Mouse (Mus musculus): ENCODE data around the gene Pde4a. TPM values are rescaled to one million over a fixed set of nuclear protein-coding genes. Genes with fewer than 3 reads are reported as not detected.
A peak's percentile ranks its signal among the peaks of the same experiment; 100 is the strongest.

Gene Pde4a
- total RNA-seq (2021): 10 to 100 TPM; 45.0 to 52.4 TPM
- long read RNA-seq, experiment 1, transcript Pde4a-203 (15 exons, 2,962 nt): major isoform, 25 of 34 reads
- long read RNA-seq, experiment 1, partial matches to known transcripts: 7 of 34 reads
- long read RNA-seq, experiment 1, other reads (novel, unspliced or antisense): 2 of 34 reads
- long read RNA-seq, experiment 2, transcript Pde4a-203 (15 exons, 2,962 nt): major isoform, 10 of 22 reads
- long read RNA-seq, experiment 2, partial matches to known transcripts: 5 of 22 reads
- long read RNA-seq, experiment 2, other reads (novel, unspliced or antisense): 7 of 22 reads

GRCm38 (mm10) chr9:21165041-21165951 lies at the start of gene Pde4a:
Pde4a (plus strand) TSS chr9:21165714.
- DNase-seq (ENCODE audit: low spot score): no peak

DNA sequence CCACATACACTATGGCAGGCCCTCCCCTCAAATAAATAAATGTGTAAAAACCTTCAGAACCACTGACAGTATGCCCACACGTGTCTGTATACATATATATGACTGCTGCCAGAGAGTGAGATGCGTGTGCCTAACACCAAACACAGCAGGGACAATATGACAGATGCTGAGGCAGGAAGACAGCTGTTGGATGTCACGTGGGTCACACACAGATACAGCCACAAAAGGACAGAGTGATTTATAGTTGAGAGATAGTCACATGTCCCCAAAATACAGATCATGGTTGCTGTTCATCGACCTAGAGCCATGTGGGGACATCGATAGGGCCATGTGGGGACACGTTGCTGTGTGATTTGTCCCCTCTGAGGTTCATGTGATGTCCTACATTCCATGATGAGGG lies 48.4 kb upstream of the Pde4a start:
- DNase-seq (ENCODE audit: low spot score): no peak

GRCm38 (mm10) chr9:21121483-21121882 lies 44.0 kb upstream of the Pde4a start:
- no peak for DNase-seq (ENCODE audit: low spot score)

GRCm38 (mm10) chr9:21124837-21125236 lies 40.7 kb upstream of the Pde4a start:
- no peak for DNase-seq (ENCODE audit: low spot score)

DNA sequence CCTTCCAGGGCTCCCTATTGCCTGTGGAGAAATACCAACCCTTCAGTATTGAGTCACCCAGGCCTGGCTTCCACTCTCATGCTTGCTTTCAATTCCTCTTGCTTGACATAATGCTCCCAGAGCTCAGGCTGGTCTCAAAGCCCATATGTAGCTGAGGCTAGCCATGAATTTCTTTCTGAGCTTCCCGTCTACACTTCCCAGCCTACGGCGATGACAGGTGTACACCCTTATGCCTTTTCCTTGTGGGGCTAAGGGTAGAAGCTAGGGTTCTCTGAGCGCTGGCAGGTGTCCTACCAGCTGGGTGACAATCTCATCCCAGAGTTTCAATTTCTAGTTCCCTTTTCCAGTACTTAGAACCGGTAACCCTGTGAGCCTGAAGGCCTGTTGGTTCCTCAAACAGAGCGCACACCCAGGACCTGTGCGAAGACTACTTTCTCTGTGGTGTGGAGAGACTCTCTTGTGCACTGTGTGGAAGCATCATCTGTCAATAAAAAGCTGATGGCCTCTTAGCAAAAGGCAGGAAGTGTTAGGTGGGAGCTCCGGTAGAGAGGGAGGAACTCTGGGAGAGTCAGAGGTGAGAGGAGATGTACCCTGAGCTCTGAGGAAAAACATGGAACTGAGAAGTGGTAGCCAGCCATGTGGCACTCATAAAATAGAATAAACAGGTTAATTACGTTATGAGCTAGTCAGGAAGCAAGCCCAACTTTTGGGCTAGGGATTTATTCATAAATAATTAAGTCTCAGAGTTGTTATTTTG lies 39.8 kb upstream of the Pde4a start:
- DNase-seq (ENCODE audit: low spot score): no peak

- no peak for DNase-seq (ENCODE audit: low spot score)
Observed at GRCm38 (mm10) chr9:21126259-21126627, 39.3 kb upstream of the Pde4a start.

DNA sequence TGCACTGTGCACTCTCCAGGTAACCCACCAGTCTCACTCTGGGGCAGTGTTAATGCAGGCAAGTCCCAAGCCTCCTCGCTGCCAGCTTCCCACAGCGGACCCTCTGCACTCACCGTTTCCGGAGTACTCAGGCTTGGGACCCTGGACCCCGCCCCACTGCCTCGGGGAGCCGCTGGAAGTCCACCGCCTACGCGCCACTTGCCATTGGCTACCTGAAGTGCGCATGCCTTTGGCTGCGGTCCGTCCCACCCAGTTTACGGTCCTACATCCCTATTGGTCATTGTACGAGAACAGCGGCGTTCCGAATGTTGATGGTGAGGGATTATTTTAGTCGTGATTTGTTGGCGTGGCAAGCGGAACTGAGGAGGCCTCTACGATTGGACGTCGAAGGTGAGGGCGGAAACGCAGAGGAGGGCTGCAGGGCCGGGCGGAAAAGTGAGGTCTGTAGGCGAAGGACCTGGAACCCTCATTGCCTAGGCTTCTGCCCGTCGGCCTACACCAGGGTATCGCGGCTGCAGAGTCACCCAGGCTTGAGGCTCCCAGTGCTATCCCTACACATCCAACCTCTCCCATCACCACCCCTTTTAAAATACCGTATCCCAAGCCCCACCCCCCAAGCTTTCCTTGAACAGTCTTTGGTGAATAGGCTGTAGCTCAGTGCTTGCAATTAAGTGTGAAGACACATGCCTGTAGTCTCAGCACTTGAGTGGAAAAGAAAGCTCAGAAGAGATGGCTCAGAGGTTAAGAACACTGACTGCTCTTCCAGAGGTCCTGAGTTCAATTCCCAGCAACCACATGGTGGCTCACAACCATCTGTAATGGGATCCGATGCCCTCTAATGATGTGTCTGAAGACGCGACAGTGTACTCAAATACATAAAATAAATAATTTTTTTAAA lies 34.2 kb upstream of the Pde4a start, which contains the start of gene Tyk2:
TSS of gene Tyk2 (minus strand) at position 185 of the 898 bp plus-strand sequence.
- peak; percentile 94 for DNase-seq (ENCODE audit: low spot score)

- DNase-seq (ENCODE audit: low spot score): no peak
Observed at GRCm38 (mm10) chr9:21132102-21132775, 33.3 kb upstream of the Pde4a start.

- DNase-seq (ENCODE audit: low spot score): no peak
Observed at GRCm38 (mm10) chr9:21133064-21133707, 32.3 kb upstream of the Pde4a start.

GRCm38 (mm10) chr9:21134595-21135328 lies 30.8 kb upstream of the Pde4a start:
- DNase-seq (ENCODE audit: low spot score): peak; percentile 72

- DNase-seq (ENCODE audit: low spot score): no peak
Observed at GRCm38 (mm10) chr9:21135329-21135890, 30.1 kb upstream of the Pde4a start.

GRCm38 (mm10) chr9:21135941-21136381 lies 29.6 kb upstream of the Pde4a start:
- DNase-seq (ENCODE audit: low spot score): no peak

DNA sequence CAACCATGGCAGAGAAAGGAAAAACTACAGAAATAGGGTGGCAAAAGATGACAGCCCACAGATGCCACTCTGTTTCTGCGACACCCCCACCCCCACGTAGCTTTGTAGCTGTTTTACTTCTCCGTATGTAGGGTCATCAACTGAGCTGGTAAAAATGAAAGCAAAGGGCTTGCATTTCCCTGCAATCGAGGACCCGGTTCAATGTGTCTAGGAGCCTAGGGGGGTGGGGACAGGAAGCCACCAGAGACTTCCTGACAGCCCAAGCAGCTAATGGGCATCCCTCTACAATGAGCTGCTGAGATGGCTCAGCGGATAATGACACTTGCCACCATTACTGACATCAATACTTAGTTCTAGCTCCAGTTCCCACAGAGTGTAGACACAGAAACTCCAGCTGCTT lies 29.1 kb upstream of the Pde4a start:
- no peak for DNase-seq (ENCODE audit: low spot score)

- DNase-seq (ENCODE audit: low spot score): peak; percentile 63
Observed at GRCm38 (mm10) chr9:21137229-21137628, 28.3 kb upstream of the Pde4a start.

DNA sequence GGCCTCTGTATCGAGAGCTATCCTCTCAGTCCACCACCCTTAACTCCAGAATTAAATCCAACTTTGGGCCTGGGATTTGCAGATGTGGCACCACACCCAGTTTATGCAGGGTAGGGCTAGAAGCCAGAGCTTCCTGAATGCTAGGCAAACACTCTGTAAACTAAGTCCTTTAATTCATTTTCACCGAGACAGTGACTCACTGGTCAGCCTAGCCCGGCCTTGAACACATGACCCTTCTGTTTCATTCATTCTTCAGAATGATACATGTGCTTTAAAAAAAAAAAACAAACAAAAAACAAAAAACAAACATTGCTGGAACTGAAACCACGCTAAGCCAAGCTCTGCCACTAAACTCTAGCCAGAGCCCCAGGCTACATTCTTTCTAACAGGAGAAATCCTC lies 27.1 kb upstream of the Pde4a start:
- DNase-seq (ENCODE audit: low spot score): no peak

DNA sequence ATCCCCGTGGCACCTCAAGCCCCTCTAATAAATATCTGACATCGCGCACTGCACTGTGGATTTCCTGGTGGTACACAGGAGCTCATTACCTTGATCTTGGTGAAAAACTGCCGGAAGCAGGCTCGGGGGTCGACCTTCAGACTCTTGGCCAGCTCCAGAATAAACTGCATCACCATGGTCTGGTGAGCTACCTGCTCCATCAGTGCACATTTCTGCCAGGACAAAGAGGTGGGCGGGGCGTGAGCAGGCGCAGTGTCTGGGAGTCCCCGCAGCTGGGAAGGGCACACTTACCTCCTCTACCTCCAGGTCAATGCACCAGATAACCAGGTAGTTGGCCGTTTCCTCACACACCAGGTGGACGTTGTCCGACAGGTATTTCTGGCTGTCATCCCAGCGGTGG lies 23.6 kb upstream of the Pde4a start:
- DNase-seq (ENCODE audit: low spot score): no peak

DNA sequence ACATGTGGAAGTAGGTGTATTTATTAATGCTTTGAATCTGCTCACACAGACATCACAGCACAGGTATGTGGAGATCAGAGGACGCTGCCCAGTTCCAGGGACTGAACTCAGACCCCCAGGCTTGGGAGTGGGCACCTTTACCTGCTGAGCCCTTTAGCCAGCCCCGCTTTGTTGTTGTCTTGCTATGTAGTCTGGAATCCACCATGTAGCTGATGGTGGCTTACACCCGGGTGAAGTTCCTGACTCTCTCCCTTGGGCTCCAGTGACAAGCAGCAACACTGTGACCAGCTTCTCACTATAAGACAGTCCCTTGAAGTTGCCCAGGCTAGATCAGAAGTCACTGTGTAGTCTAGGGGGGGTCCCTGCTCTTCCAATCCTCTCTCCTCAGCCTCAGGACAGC lies 21.2 kb upstream of the Pde4a start:
- no peak for DNase-seq (ENCODE audit: low spot score)

GRCm38 (mm10) chr9:21145431-21145830 lies 20.1 kb upstream of the Pde4a start:
- peak; percentile 65 for DNase-seq (ENCODE audit: low spot score)

DNA sequence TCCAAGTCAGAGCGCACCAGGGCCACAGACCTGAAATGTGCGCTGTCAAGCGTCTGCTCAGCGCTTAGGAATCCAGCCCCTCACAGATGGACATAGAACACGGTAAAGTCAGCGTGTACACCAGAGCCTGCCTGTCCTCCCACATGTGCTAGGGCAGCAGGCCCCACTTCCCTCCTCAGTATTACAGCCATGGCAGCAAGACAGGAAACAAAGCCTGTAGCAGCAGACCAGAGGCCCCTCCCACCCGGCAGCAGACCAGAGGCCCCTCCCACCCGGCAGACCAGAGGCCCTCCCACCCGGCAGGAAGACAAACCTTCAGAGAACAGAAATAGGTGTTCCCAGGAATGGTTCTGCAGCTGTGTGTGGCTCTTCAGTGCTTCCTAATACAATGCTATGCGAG lies 18.8 kb upstream of the Pde4a start:
- no peak for DNase-seq (ENCODE audit: low spot score)
